Mouse (Mus musculus) T-cell, adult 2 months (primary cell): ENCODE results near the gene Gpbp1.

ENCODE experiments used
- DNase-seq: peaks from one replicate; pipeline ENCODE4 v3.0.0; 2022; ENCODE audit warnings: low spot score

Gene Gpbp1

GRCm38 (mm10) chr13:111467350-111467749, 22.6 kb downstream of the Gpbp1 start:
- no peak for DNase-seq

- peak; percentile 31 for DNase-seq
Observed at GRCm38 (mm10) chr13:111461424-111461823, 28.5 kb downstream of the Gpbp1 start.

- no peak for DNase-seq
Observed at GRCm38 (mm10) chr13:111456790-111457189, 33.1 kb downstream of the Gpbp1 start.

- no peak for DNase-seq
Observed at GRCm38 (mm10) chr13:111444325-111444724, 45.6 kb downstream of the Gpbp1 start.

GRCm38 (mm10) chr13:111431174-111431573, 58.7 kb downstream of the Gpbp1 start:
- DNase-seq: no peak

- no peak for DNase-seq
Observed at GRCm38 (mm10) chr13:111421330-111421729, 68.6 kb downstream of the Gpbp1 start.

- DNase-seq: no peak
Observed at GRCm38 (mm10) chr13:111418087-111418486, 71.8 kb downstream of the Gpbp1 start.

- DNase-seq: peak; percentile 44
Observed at GRCm38 (mm10) chr13:111413156-111413555, 76.8 kb downstream of the Gpbp1 start.

GRCm38 (mm10) chr13:111410831-111411230, 79.1 kb downstream of the Gpbp1 start:
- DNase-seq: no peak

- DNase-seq: no peak
Observed at GRCm38 (mm10) chr13:111406859-111407389, 83.0 kb downstream of the Gpbp1 start.

GRCm38 (mm10) chr13:111405956-111406355, 84.0 kb downstream of the Gpbp1 start:
- no peak for DNase-seq

- no peak for DNase-seq
Observed at GRCm38 (mm10) chr13:111397600-111398151, 92.2 kb downstream of the Gpbp1 start.

- no peak for DNase-seq
Observed at GRCm38 (mm10) chr13:111397061-111397460, 92.8 kb downstream of the Gpbp1 start.

GRCm38 (mm10) chr13:111395528-111395927, 94.4 kb downstream of the Gpbp1 start:
- DNase-seq: no peak

GRCm38 (mm10) chr13:111394904-111395303, 95.0 kb downstream of the Gpbp1 start:
- no peak for DNase-seq

- DNase-seq: no peak
Observed at GRCm38 (mm10) chr13:111394341-111394740, 95.6 kb downstream of the Gpbp1 start.

GRCm38 (mm10) chr13:111393426-111393825, 96.5 kb downstream of the Gpbp1 start:
- DNase-seq: no peak

GRCm38 (mm10) chr13:111391426-111391825, 98.5 kb downstream of the Gpbp1 start:
- no peak for DNase-seq

GRCm38 (mm10) chr13:111391011-111391410, 98.9 kb downstream of the Gpbp1 start:
- DNase-seq: no peak

- DNase-seq: no peak
Observed at GRCm38 (mm10) chr13:111384011-111384985, 105.6 kb downstream of the Gpbp1 start.
